Mouse (Mus musculus): ENCODE data around the gene Il21r. TPM values are rescaled to one million over a fixed set of nuclear protein-coding genes. Genes with fewer than 3 reads are reported as not detected.
A peak's percentile ranks its signal among the peaks of the same experiment; 100 is the strongest.

Il21r gene
- total RNA-seq, 1 experiment from 2014 or later: 111 TPM

DNA sequence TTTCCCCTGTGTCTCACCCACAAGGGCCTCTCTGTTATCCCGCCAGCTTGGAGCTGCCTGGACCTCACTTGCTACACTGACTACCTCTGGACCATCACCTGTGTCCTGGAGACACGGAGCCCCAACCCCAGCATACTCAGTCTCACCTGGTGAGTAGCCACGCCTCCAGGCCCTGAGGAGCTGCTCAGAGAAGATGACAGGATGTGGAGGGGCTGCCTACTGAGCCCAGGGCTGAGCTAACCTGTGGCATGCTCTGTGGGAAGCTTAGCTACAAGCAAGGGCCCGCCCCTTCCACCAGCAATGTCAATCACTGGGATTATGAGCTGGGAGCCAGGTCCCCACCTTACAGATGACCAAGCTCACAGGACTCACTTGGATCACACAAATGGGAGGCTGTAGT, 22.0 kb downstream of the Il21r start:
- ATAC-seq (ENCODE audit: extremely low read depth, insufficient number of reproducible peaks, low FRiP score, poor library complexity, severe bottlenecking): no peak

GRCm38 (mm10) chr7:125625829-125626228, 22.6 kb downstream of the Il21r start:
- no peak for ATAC-seq (ENCODE audit: extremely low read depth, insufficient number of reproducible peaks, low FRiP score, poor library complexity, severe bottlenecking)

DNA sequence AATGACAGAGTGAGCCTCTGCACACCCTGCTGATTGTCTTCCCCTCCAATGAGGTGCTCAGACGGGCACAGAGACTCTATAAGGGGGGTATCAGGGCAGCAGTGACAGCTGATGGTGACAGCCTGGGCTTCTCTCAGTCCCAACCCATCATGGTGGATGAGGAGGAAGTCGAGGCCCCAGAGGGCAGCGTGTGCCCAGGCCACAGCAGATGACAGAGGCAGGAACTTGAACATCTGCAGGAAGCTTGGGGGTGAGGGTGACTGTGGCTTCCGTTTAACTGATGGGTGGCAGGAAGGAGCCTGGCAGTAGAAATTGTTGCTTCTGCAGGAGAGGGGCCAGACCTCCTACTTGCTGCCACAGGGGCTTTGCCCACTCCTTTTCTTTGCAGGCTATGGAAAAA, 27.1 kb downstream of the Il21r start:
- ATAC-seq (ENCODE audit: extremely low read depth, insufficient number of reproducible peaks, low FRiP score, poor library complexity, severe bottlenecking): peak; percentile 86

DNA sequence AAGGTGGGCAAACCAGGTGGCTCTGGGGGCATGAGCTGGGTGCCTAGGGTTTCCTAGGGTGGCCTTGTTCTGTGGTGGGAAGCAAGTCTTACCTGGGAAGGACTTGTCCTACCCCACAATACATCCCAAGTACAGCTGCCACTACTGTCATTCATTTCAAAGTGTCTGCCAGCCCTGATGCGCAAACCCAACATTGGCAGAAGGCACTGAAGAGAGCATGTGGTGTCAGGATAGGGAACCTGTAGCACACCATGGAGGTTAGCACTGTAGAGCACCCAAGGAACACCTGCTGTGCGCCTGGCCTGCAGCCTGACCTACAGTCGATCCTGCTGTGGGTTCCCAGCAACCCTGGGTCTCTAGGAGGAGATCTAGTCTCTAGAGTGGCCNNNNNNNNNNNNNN, 27.8 kb downstream of the Il21r start:
- ATAC-seq (ENCODE audit: extremely low read depth, insufficient number of reproducible peaks, low FRiP score, poor library complexity, severe bottlenecking): no peak

DNA sequence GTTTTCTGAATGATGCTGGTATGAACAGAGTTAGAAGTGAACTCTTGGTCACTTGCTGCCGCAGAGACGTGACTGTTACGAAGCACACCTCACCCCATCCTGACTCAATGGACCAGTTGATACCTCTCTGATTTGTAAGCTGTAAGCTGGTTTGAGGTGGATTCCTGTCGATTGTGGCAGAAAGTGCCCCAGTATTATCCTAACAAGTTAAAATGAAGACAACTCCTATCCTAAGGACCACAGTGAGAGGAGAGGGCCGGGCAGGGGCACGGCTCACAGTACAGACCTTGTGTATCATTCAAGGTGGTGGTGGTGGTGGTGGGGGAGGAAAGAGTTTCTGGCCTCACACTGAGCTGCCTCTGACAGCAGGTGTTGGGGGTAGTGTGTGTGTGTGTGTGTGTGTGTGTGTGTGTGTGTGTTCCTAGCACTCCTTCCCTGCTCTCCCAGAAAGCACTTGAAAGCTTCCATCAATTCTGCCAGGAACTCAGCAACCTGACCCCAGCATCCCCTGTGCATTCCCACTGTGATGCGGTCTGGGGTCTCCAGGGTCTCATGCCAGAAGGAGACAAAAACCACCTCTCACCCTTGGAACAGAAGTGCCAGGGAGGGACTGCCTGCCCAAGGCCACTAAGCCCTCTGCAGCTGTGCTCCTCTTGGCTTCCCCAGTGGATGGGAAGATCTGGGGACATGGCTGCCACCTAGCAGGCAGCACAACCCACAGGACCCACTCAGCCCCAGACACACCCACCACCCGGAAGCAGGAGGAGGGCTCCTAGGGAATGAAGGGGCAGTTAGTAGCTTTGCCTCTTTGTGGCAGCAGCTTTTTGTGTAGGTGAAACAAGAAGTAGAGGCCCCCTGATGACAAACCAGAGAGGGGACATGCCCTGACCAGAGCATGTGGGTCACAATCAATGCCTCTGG, 34.3 kb downstream of the Il21r start:
- ATAC-seq (ENCODE audit: extremely low read depth, insufficient number of reproducible peaks, low FRiP score, poor library complexity, severe bottlenecking): no peak

GRCm38 (mm10) chr7:125638376-125638775, 35.1 kb downstream of the Il21r start:
- peak; percentile 4; the same call in 1 of the 2 replicates for ATAC-seq (ENCODE audit: extremely low read depth, insufficient number of reproducible peaks, low FRiP score, poor library complexity, severe bottlenecking)

- ATAC-seq (ENCODE audit: extremely low read depth, insufficient number of reproducible peaks, low FRiP score, poor library complexity, severe bottlenecking): peak; percentile 80
Observed at GRCm38 (mm10) chr7:125638870-125639386, 35.7 kb downstream of the Il21r start.

- ATAC-seq (ENCODE audit: extremely low read depth, insufficient number of reproducible peaks, low FRiP score, poor library complexity, severe bottlenecking): no peak
Observed at GRCm38 (mm10) chr7:125643880-125644279, 40.7 kb downstream of the Il21r start.

DNA sequence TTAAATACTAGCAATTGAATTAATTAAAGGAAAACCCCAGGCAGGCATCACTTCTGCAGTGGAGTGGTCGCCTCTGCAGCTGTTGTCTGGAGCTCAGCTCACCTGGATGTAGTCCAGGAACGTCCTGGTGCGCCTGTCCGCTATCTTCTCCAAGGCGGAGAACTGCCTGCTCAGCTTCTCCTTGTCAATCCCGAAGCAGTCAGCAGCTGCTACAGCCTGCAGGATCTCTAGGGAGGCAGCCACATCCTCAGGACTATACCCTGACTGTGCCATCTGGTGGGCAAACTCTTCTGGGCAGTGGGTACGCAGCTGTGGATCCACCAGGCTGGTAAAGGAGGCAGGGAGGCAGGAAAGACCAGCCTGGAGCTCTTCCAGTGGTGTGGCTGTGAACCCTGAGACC, 42.2 kb downstream of the Il21r start:
- ATAC-seq (ENCODE audit: extremely low read depth, insufficient number of reproducible peaks, low FRiP score, poor library complexity, severe bottlenecking): no peak

DNA sequence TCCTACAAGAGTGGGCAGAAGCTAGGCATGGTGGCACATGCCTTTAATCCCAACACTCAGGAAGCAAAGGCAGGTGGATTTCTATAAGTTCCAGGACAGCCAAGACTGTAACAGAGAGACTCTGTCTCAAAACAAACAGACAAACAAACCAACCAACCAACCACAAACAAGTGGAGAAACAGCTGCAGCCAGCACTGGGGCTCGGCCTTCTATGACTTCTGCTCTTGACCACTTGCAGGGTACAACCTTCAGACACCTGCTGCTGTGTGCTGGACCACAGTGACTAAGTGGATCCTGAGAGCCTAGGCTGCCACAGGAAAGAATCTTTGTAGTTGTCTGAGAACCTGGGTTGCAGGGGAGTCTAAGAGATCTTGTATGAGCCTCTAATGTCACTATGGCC, 45.8 kb downstream of the Il21r start:
- ATAC-seq (ENCODE audit: extremely low read depth, insufficient number of reproducible peaks, low FRiP score, poor library complexity, severe bottlenecking): no peak

GRCm38 (mm10) chr7:125657511-125657910, 54.3 kb downstream of the Il21r start:
- ATAC-seq (ENCODE audit: extremely low read depth, insufficient number of reproducible peaks, low FRiP score, poor library complexity, severe bottlenecking): no peak

DNA sequence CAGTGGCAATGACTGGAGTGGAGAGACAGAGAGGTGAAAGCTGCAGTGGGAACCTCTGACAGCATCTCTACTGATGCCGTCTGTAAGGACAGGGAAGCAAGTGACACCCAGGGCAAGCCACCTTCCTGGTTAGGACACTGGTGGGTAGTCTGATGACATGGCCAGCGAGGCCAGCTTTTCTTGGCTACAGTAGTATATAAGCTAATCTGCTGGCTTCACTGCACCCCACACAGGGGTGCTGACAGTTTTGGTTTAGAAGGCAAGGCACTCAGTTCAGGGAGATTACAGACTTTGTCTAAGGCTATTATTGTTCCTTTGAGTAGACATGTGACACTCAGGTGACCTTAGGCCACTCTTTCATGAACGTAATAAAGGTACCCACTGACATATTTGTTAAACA, 60.4 kb downstream of the Il21r start:
- no peak for ATAC-seq (ENCODE audit: extremely low read depth, insufficient number of reproducible peaks, low FRiP score, poor library complexity, severe bottlenecking)

GRCm38 (mm10) chr7:125670865-125671264, 67.6 kb downstream of the Il21r start:
- ATAC-seq (ENCODE audit: extremely low read depth, insufficient number of reproducible peaks, low FRiP score, poor library complexity, severe bottlenecking): no peak

DNA sequence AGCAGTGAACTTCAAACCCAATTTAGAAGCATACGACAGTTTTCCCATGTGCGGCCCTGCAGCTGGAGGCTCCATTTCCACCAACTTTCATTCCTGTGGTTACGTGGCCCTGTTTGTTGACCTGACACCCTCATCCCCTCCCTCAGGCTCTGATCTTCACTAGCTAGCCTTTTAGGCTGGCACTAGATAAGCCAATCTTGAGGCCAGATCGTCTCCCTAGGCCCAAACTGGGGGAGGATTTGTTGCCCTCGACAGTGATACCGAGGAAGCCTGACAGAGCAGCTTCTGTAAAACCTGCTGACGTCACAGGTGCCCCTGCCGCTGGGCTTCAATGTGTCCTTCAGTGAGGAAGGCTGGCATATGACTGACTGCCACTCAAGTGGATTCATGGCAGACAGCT, 68.2 kb downstream of the Il21r start:
- ATAC-seq (ENCODE audit: extremely low read depth, insufficient number of reproducible peaks, low FRiP score, poor library complexity, severe bottlenecking): no peak

GRCm38 (mm10) chr7:125674916-125675315, 71.7 kb downstream of the Il21r start:
- peak; percentile 50 for ATAC-seq (ENCODE audit: extremely low read depth, insufficient number of reproducible peaks, low FRiP score, poor library complexity, severe bottlenecking)

- ATAC-seq (ENCODE audit: extremely low read depth, insufficient number of reproducible peaks, low FRiP score, poor library complexity, severe bottlenecking): no peak
Observed at GRCm38 (mm10) chr7:125678756-125679155, 75.5 kb downstream of the Il21r start.

- peak; percentile 70 for ATAC-seq (ENCODE audit: extremely low read depth, insufficient number of reproducible peaks, low FRiP score, poor library complexity, severe bottlenecking)
Observed at GRCm38 (mm10) chr7:125679936-125680335, 76.7 kb downstream of the Il21r start.

All from neutrophil, adult 5-6 weeks (primary cell).